ENCODE assay signal across 9 mouse cellular contexts in genomic region chr7:29171562-29172097, GRCm38 (mm10). TPM values are rescaled to one million over a fixed set of nuclear protein-coding genes. Genes with fewer than 3 reads are reported as not detected.
DNase-seq lines count a peak whose midpoint lies in the region; ATAC-seq and TF ChIP-seq lines count a peak whose summit lies in the region.
"Had no signal": no experiment of that assay in that cellular context is flagged by ENCODE, and none has a peak within 500 bp of the region (broad histone marks: within the 10 kb centered on the region; RNA-seq: fewer than 3 reads in every experiment).

No protein-coding gene starts in this region.

- H3K4me3 ChIP-seq in lung, embryonic 16.5 days (ENCODE audit: low read length): peak overlapping the region; percentile 52
- H3K4me3 ChIP-seq in embryonic fibroblast, embryonic 13.5 days (ENCODE audit: insufficient read depth, low read length): 0 out of 2 replicates have a peak overlapping the region, but pooled peaks have one; percentile 53
- H3K4me3 ChIP-seq in limb, embryonic 13.5 days: peak overlapping the region; percentile 74
- peak overlapping the region; percentile 63 for H3K4me3 ChIP-seq in stomach, embryonic 14.5 days (ENCODE audit: low read depth, low read length)

- H3K36me3 ChIP-seq in lung, embryonic 16.5 days (ENCODE audit: control insufficient read depth, insufficient read depth, low read length): peaks cover 26% of the 10 kb centered on the region
- H3K36me3 ChIP-seq in limb, embryonic 13.5 days: peaks cover 42% of the 10 kb centered on the region
- H3K36me3 ChIP-seq in stomach, embryonic 14.5 days (ENCODE audit: control insufficient read depth, insufficient read depth, low read length): peaks cover 36% of the 10 kb centered on the region

- H3K9ac ChIP-seq in lung, embryonic 16.5 days (ENCODE audit: low read length): peak overlapping the region; percentile 54
- H3K9ac ChIP-seq in limb, embryonic 13.5 days: peak overlapping the region; percentile 59
- no peak overlapping the region for H3K9ac ChIP-seq in stomach, embryonic 14.5 days (replicated peaks; ENCODE audit: low read depth, low read length)

- TF ChIP-seq POLR2A in embryonic fibroblast, embryonic 13.5 days (IDR thresholded peaks at IDR 0.05; ENCODE audit: low read depth, low read length): no peak

- peak overlapping the region; percentile 84 for H3K4me2 ChIP-seq in lung, embryonic 16.5 days (ENCODE audit: low read depth, low read length)
- H3K4me2 ChIP-seq in limb, embryonic 13.5 days (replicated peaks): peak overlapping the region; percentile 86
- H3K4me2 ChIP-seq in stomach, embryonic 14.5 days (replicated peaks; ENCODE audit: low read depth, low read length): peak overlapping the region; percentile 84

- ATAC-seq in lung, embryonic 16.5 days (ENCODE audit: low read depth): no peak
- no peak for ATAC-seq in limb, embryonic 13.5 days (ENCODE audit: low FRiP score, low read depth)
- ATAC-seq in stomach, embryonic 14.5 days (ENCODE audit: insufficient number of reproducible peaks, insufficient read depth, low FRiP score, low read depth): no peak
- ATAC-seq: inflammation-experienced regulatory T-cells, adult 6 months had no signal

- peaks cover 25% of the 10 kb centered on the region for H3K4me1 ChIP-seq in lung, embryonic 16.5 days (replicated peaks; ENCODE audit: control insufficient read depth, insufficient read depth, low read length)
- H3K4me1 ChIP-seq in embryonic fibroblast, embryonic 13.5 days (ENCODE audit: control insufficient read depth, insufficient read depth, low read length): peaks cover 9% of the 10 kb centered on the region
- H3K4me1 ChIP-seq in limb, embryonic 13.5 days: peaks cover 41% of the 10 kb centered on the region
- peaks cover 20% of the 10 kb centered on the region for H3K4me1 ChIP-seq in stomach, embryonic 14.5 days (ENCODE audit: control insufficient read depth, insufficient read depth, low read length)

- no peaks in the 10 kb centered on the region for H3K9me3 ChIP-seq in lung, embryonic 16.5 days (ENCODE audit: control insufficient read depth, low read length)
- no peaks in the 10 kb centered on the region for H3K9me3 ChIP-seq in limb, embryonic 13.5 days
- H3K9me3 ChIP-seq in stomach, embryonic 14.5 days (ENCODE audit: control insufficient read depth, low read depth, low read length): no peaks in the 10 kb centered on the region

- H3K27ac ChIP-seq in lung, embryonic 16.5 days (ENCODE audit: low read length): no peak overlapping the region
- peak overlapping the region; percentile 48; the same call in 1 of the 2 replicates for H3K27ac ChIP-seq in embryonic fibroblast, embryonic 13.5 days (ENCODE audit: insufficient read depth, low read length)
- no peak overlapping the region for H3K27ac ChIP-seq in limb, embryonic 13.5 days
- H3K27ac ChIP-seq in stomach, embryonic 14.5 days (ENCODE audit: low read length): no peak overlapping the region

- no peak for DNase-seq in lung, postnatal 14 days
- DNase-seq in kidney, postnatal 14 days: no peak
- no peak for DNase-seq in thymus, postnatal 36 days
- DNase-seq in cerebellum, postnatal 4 days (ENCODE audit: low spot score in 2 of 2): no peak

- TF ChIP-seq CTCF in embryonic fibroblast, embryonic 13.5 days (IDR thresholded peaks at IDR 0.05; ENCODE audit: borderline replicate concordance, insufficient read depth, low read length): no peak

- H3K27me3 ChIP-seq in lung, embryonic 16.5 days (ENCODE audit: control insufficient read depth, insufficient read depth, low read depth, low read length): peaks cover 43% of the 10 kb centered on the region
- peaks cover 62% of the 10 kb centered on the region for H3K27me3 ChIP-seq in limb, embryonic 13.5 days
- H3K27me3 ChIP-seq in stomach, embryonic 14.5 days (ENCODE audit: control insufficient read depth, insufficient read depth, low read length): peaks cover 28% of the 10 kb centered on the region

- 4% methylated on average over 34 of the region's 34 CpGs for WGBS in lung, embryonic 16.5 days
- WGBS in limb, embryonic 13.5 days: 5% methylated on average over 34 of the region's 34 CpGs
- WGBS in stomach, embryonic 14.5 days: 10% methylated on average over 34 of the region's 34 CpGs

RNA-seq across cellular contexts. Expression of gene Spred3, which starts 1.4 kb away (rescaled TPM):
- 1.2 and 2.0 TPM in 2 replicates for polyA plus RNA-seq in lung, embryonic 16.5 days (2015; fragmentation: Nextera tagmentation; extraction: Ambion mirVana)
- 31.2 and 56.4 TPM in 2 replicates for polyA plus RNA-seq in embryonic fibroblast, embryonic 13.5 days (2011; ENCODE audit: insufficient read length, low read depth, missing spikeins)
- polyA plus RNA-seq in limb, embryonic 13.5 days (2015; fragmentation: Nextera tagmentation; extraction: Ambion mirVana): 4.2 and 4.4 TPM in 2 replicates
- 5.9 TPM in 2 replicates for polyA plus RNA-seq in stomach, embryonic 14.5 days (2014; fragmentation: Nextera tagmentation; extraction: Ambion mirVana)

RNA-seq across cellular contexts. Expression of gene Ggn, which starts 1.6 kb away (rescaled TPM):
- polyA plus RNA-seq in lung, embryonic 16.5 days (2015; fragmentation: Nextera tagmentation; extraction: Ambion mirVana): 0.67 and 1.5 TPM in 2 replicates
- polyA plus RNA-seq in embryonic fibroblast, embryonic 13.5 days (2011; ENCODE audit: insufficient read length, low read depth, missing spikeins): 1.2 and 1.3 TPM in 2 replicates
- 0.47 and 0.50 TPM in 2 replicates for polyA plus RNA-seq in limb, embryonic 13.5 days (2015; fragmentation: Nextera tagmentation; extraction: Ambion mirVana)
- 0.38 and 0.49 TPM in 2 replicates for polyA plus RNA-seq in stomach, embryonic 14.5 days (2014; fragmentation: Nextera tagmentation; extraction: Ambion mirVana)
- polyA plus RNA-seq: inflammation-experienced regulatory T-cells, adult 6 months had no signal

RNA-seq across cellular contexts. Expression of gene Psmd8, which starts 8.9 kb away (rescaled TPM):
- polyA plus RNA-seq in lung, embryonic 16.5 days (2015; fragmentation: Nextera tagmentation; extraction: Ambion mirVana): 256 and 273 TPM in 2 replicates
- polyA plus RNA-seq in embryonic fibroblast, embryonic 13.5 days (2011; ENCODE audit: insufficient read length, low read depth, missing spikeins): 374 and 478 TPM in 2 replicates
- 270 and 272 TPM in 2 replicates for polyA plus RNA-seq in limb, embryonic 13.5 days (2015; fragmentation: Nextera tagmentation; extraction: Ambion mirVana)
- 264 and 268 TPM in 2 replicates for polyA plus RNA-seq in stomach, embryonic 14.5 days (2014; fragmentation: Nextera tagmentation; extraction: Ambion mirVana)

RNA-seq across cellular contexts. Expression of gene Fam98c, which starts 15.6 kb away (rescaled TPM):
- polyA plus RNA-seq in lung, embryonic 16.5 days (2015; fragmentation: Nextera tagmentation; extraction: Ambion mirVana): 17.6 and 21.0 TPM in 2 replicates
- polyA plus RNA-seq in embryonic fibroblast, embryonic 13.5 days (2011; ENCODE audit: insufficient read length, low read depth, missing spikeins): 5.5 and 5.9 TPM in 2 replicates
- 11.5 and 12.5 TPM in 2 replicates for polyA plus RNA-seq in limb, embryonic 13.5 days (2015; fragmentation: Nextera tagmentation; extraction: Ambion mirVana)
- 17.7 and 17.8 TPM in 2 replicates for polyA plus RNA-seq in stomach, embryonic 14.5 days (2014; fragmentation: Nextera tagmentation; extraction: Ambion mirVana)

RNA-seq across cellular contexts. Expression of gene Rasgrp4, which starts 37.0 kb away (rescaled TPM):
- 1.4 and 2.3 TPM in 2 replicates for polyA plus RNA-seq in lung, embryonic 16.5 days (2015; fragmentation: Nextera tagmentation; extraction: Ambion mirVana)
- polyA plus RNA-seq in embryonic fibroblast, embryonic 13.5 days (2011; ENCODE audit: insufficient read length, low read depth, missing spikeins): not detected in 2 replicates
- 0.56 and 0.69 TPM in 2 replicates for polyA plus RNA-seq in limb, embryonic 13.5 days (2015; fragmentation: Nextera tagmentation; extraction: Ambion mirVana)
- polyA plus RNA-seq in stomach, embryonic 14.5 days (2014; fragmentation: Nextera tagmentation; extraction: Ambion mirVana): 0.51 and 0.73 TPM in 2 replicates
